Mouse (Mus musculus): ENCODE measurements around the gene Sec14l2. TPM values are rescaled to one million over a fixed set of nuclear protein-coding genes. Genes with fewer than 3 reads are reported as not detected.
A peak's percentile ranks its signal among the peaks of the same experiment; 100 is the strongest.
"Not testable (repeated sequence)": the region's sequence is repeated elsewhere in the genome, so short reads cannot be mapped to it uniquely, and the experiment has no call there.

The Sec14l2 gene
- polyA plus RNA-seq, 1 experiment = 15.1 TPM

DNA sequence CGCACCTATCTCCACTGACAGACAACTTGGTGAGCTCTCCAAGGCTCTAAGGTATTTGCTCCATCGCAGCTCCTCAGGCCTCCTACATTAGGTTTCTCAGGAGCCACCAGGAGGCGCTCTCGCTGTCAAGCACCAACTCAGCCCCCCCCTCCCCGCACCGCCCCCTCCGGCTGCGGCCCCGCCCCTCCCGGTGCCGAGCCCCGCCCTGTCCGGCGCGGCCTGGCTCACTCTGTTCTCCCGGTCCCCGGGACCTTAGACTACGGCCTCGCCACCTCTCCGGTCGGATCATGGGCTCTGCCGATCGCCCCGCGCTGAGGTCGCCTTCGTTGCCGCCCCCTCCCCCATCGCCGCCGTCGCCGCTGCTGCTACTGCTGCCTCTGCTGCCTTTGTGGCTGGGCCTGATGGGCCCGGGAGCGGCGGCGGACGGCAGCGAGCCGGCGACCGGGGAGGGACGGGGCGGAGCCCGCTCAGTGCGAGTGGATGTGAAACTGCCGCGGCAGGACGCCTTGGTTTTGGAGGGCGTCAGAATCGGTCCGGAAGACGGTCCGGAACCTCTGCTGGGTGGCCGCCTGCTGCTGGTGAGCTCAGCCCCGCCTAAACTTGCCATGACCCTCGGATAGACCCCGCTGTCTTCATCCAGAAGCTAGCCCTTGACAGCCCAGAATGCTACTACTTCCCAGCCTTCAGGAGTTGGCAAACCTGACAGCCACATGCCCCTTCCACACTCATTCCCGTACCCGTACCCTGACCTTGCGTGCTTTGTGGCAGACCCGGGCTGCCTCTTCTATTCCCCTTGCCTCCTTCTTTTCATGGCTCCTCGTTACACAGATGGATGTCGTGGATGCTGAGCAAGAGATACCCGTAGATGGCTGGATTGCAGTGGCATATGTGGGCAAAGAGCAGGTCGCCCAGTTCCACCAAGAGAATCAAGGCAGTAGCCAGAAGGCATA, 12.0 kb upstream of the Sec14l2 start, which contains the start of gene Rnf215:
Rnf215 (plus strand) TSS at position 217 of the 950 bp plus-strand sequence.
- 1% methylated on average over 66 of the region's 66 CpGs for WGBS
- DNase-seq (ENCODE audit: low read depth, low spot score) = peak; percentile 80

DNA sequence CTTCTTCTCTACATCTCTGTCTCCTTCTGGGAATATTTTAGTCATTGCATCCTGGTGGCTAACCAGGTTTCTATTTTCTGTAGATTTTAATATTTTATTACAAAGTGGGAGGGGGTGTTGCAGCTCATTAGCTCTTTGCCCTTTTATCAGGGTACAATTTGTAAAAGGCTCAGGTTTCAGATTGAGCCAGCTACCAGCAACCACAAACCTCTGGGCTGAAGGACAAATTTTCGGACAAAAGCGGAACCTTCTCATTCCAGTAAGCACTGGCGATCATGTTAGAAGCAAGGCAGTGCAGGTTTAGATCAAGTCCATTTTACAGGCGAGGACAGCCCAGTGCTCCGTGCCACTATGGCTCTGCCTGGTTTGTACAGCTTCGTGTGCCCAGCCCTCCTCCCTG, 11.2 kb upstream of the Sec14l2 start:
- WGBS = 59% methylated on average over 6 of the region's 6 CpGs
- DNase-seq (ENCODE audit: low read depth, low spot score) = no peak

- no peak for DNase-seq (ENCODE audit: low read depth, low spot score)
- 74% methylated on average over 3 of the region's 3 CpGs for WGBS
These were observed 10.2 kb upstream of the Sec14l2 start for GRCm38 (mm10) chr11:4133450-4133849.

DNA sequence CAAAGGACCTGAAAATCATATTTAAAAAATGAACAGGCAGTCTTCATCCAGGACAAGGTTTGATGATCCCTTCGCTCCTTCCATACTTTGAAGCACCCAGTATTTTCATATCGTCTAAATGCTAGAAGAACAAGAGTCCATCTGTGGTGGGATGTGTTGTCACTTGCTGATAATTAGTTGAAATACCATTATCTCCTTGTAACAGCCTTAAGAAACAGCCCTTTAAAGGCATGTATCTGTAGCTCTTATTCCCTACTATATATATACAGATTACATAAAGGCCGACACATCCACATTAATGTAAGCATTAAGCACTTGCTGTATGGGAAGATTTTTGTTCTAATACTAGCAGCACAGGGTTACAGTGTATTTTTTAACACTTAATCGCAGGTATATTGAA, 5.2 kb upstream of the Sec14l2 start:
- WGBS = 90% methylated on average over 4 of the region's 4 CpGs
- DNase-seq (ENCODE audit: low read depth, low spot score) = not testable (repeated sequence)

DNA sequence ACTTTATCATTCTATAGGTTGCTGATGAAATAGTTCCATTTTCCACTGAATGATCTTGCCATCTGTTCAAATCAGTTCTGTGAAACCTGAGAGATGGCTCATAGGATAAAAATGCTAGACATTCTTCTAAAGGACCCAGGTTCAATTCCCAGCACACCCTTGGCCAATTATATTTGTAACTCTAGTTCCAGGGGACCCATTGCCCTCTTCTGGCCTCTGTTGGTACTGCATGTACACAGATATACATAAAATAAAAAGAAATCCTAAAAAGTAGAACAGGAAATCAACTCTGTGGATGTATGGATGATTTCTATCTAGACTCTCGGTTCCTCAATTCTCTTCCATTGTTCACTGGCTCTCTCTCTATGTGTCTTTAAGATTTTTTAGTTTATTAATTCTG, 3.8 kb upstream of the Sec14l2 start:
- no peak for DNase-seq (ENCODE audit: low read depth, low spot score)
- 89% methylated on average over 1 of the region's 1 CpGs for WGBS

- WGBS = 60% methylated on average over 5 of the region's 5 CpGs
- no peak for DNase-seq (ENCODE audit: low read depth, low spot score)
These were observed 707 bp upstream of the Sec14l2 start for GRCm38 (mm10) chr11:4123922-4124321.

GRCm38 (mm10) chr11:4122226-4122625, 989 bp downstream of the Sec14l2 start:
- WGBS = 69% methylated on average over 5 of the region's 5 CpGs
- DNase-seq (ENCODE audit: low read depth, low spot score) = no peak

DNA sequence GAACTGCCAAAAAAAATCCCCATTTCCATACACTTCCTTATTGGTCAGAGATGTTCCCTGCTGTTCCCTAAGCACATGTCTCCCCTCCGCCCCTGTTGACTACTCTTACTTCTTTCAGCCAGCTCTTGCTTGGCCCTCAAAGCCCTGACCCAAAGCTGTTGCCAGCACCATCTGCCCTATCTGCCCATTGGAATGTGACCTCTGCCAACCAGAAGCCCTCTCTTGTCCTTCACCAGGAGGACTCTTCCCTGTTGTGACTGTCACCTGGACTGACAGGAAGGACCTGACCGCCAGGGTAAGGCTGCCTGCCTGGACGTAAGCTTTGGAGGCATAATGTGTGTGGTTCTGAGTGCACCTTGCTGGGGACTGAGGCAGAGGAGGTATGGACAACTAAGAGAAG, 1.5 kb downstream of the Sec14l2 start:
- DNase-seq (ENCODE audit: low read depth, low spot score) = no peak
- WGBS = 75% methylated on average over 3 of the region's 3 CpGs

DNA sequence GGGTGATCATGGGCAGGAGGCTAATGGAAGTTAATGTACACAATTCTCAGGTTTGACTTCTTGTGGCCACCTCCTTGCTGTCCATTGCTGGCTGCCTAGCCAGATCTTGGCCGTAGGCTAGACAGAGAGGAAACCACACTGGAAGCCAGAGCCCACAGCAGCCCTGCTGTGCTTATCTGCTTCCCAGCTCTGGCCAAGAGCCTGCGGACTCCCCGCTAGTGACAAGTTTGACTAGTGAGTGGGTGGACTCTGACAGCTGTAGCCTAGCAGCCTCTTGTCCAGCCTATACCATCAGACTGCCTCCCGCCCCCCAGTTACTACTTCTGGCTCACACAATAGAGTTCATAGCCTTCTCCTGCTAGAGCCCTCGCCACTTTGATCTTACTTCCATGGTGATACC, 3.6 kb downstream of the Sec14l2 start:
- no peak for DNase-seq (ENCODE audit: low read depth, low spot score)
- 81% methylated on average over 5 of the region's 5 CpGs for WGBS

DNA sequence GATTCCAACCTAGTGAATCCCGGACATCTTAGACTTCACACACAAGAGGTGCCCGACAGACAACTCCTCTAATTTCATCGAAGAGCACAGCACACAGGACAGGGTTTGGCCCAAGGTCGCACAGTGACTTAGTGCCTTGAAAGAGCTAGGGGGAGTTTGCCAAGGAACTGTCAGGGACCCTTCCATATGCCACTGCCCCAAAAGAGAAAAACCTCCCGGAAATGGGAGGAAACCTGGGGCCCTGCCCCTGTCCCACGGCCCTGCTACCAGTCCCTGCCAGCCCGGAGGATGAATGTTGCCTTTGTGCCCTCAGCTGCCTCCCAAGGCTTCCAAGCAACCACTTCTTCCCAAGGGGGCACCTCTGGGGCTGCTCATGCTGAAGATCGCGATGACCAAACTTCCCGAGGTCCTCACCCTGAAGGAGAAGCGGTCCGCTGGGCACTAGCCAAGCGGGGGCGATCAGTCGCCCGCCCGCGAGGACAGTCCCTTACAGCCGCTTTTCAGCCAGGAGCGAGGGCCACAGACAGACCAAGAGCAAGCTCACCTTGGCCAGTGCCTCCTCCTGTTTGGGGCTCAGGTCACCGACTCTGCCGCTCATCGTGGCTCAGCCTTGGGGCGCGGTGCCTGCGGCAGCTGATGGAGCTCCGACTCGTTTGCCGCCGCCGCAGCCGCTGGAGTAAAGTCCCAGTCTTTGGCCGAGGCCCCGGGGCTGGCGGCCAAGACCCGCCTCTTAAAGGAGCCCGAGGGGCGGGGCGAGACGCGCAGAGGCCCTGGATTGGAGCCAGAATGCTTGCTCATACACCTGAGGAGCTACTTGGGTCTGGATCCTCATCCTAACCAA, 4.9 kb downstream of the Sec14l2 start:
- 2% methylated on average over 41 of the region's 41 CpGs for WGBS
- DNase-seq (ENCODE audit: low read depth, low spot score) = peak; percentile 56

GRCm38 (mm10) chr11:4117372-4118071, 5.7 kb downstream of the Sec14l2 start:
- 24% methylated on average over 3 of the region's 3 CpGs for WGBS
- DNase-seq (ENCODE audit: low read depth, low spot score) = no peak

GRCm38 (mm10) chr11:4116458-4117141, 6.6 kb downstream of the Sec14l2 start:
- no peak for DNase-seq (ENCODE audit: low read depth, low spot score)
- 41% methylated on average over 11 of the region's 11 CpGs for WGBS

DNA sequence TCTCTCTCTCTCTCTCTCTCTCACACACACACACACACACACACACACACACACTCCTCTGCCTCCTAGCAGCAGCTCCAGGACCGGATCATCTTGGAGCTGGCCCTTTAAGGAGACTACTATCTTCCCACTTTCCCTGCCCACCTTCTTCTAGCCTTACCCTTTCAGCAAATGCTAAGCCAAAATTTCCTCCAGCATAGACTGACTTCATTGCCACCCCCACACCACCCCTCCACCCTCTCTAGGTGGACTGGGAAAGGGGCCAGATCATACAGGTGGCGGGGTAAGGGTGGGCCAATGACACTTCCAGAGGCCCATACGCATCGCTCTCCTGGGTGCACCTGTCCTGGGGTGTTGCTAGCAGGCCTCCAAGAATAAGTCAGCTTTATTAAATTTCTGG, 7.8 kb downstream of the Sec14l2 start:
- WGBS = 77% methylated on average over 4 of the region's 4 CpGs
- no peak for DNase-seq (ENCODE audit: low read depth, low spot score)

GRCm38 (mm10) chr11:4114541-4114940, 8.7 kb downstream of the Sec14l2 start:
- not testable (repeated sequence) for DNase-seq (ENCODE audit: low read depth, low spot score)
- 82% methylated on average over 6 of the region's 6 CpGs for WGBS

DNA sequence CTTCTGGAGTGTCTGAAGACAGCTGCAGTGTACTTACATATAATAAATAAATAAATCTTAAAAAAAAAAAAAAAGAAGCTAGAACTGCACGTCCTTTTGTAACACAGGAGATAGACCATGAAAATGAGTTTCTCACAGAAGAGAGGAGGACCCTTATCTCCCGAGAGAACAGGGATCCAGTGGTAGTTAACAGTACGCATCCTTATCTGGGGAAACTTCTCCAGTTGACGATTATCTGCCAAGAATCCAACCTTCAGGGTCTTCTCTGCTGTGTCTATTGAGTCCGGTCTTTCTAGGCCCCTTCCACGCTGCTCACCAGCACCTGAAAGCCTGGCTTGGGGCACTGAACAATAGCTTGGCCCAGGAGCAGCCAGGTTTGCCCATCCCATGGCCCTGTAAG, 9.2 kb downstream of the Sec14l2 start:
- no peak for DNase-seq (ENCODE audit: low read depth, low spot score)
- WGBS = 85% methylated on average over 6 of the region's 6 CpGs

- WGBS = 79% methylated on average over 4 of the region's 4 CpGs
These were observed 9.7 kb downstream of the Sec14l2 start for GRCm38 (mm10) chr11:4113496-4113895.

GRCm38 (mm10) chr11:4112861-4113260, 10.4 kb downstream of the Sec14l2 start:
- no peak for DNase-seq (ENCODE audit: low read depth, low spot score)
- WGBS = 74% methylated on average over 6 of the region's 6 CpGs

More at GRCm38 (mm10) chr11:4113496-4113895, 9.7 kb downstream of the Sec14l2 start:
- no peak for DNase-seq (ENCODE audit: low read depth, low spot score)

DNA sequence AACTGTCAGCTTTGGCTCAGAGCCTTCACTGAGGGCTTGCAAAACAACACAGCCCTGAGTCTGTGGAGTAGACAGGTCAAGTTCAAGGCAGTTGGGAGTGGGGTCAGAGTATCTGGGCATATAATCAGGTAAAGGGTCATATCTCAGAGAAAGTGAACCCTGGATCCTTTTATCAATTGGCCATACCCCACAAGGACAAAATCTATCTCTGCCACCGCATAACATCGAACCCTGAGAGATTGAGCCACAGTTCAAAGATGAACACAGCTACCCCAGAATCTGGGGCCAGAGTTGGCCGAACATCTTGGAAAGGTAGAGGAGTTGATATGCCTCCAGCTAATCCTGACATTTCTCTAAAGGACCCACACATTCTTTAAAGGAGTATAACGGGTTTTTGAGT, 11.2 kb downstream of the Sec14l2 start:
- no peak for DNase-seq (ENCODE audit: low read depth, low spot score)
- WGBS = 92% methylated on average over 4 of the region's 4 CpGs

- WGBS = 80% methylated on average over 7 of the region's 7 CpGs
- DNase-seq (ENCODE audit: low read depth, low spot score) = no peak
These were observed 14.5 kb downstream of the Sec14l2 start for GRCm38 (mm10) chr11:4108691-4109090.

Measured in large intestine, adult 2 months (tissue).